Mouse (Mus musculus) stomach, embryonic 14.5 days (tissue): Measurements from ENCODE around the gene Zc3hc1. TPM values are rescaled to one million over a fixed set of nuclear protein-coding genes. Genes with fewer than 3 reads are reported as not detected.
A peak's percentile ranks its signal among the peaks of the same experiment; 100 is the strongest.
"Not testable (repeated sequence)": the region's sequence is repeated elsewhere in the genome, so short reads cannot be mapped to it uniquely, and the experiment has no call there.

Source experiments
- ATAC-seq: fragments of 200-750 bp; cut with Nextera tagmentation; 2 replicates; pipeline ENCODE4 v1.8.0; 2017; ENCODE audit warnings: low read depth, moderate TSS enrichment; ENCODE audit not compliant: insufficient number of reproducible peaks, insufficient read depth, low FRiP score
- H3K27ac ChIP-seq: fragments of 300-500 bp; sonication (generic); 2 replicates; pipeline ENCODE4 v1.5.1; 2014; ENCODE audit warnings: mild to moderate bottlenecking, low read length, moderate library complexity, mixed read lengths
- H3K27me3 ChIP-seq: fragments of 300-500 bp; sonication (generic); 2 replicates; pipeline ENCODE4 v1.6.1; 2014; ENCODE audit warnings: low read length, control low read depth, mixed read lengths; ENCODE audit not compliant: control insufficient read depth, insufficient read depth
- H3K36me3 ChIP-seq: fragments of 300-500 bp; sonication (generic); 2 replicates; pipeline ENCODE4 v1.6.1; 2014; ENCODE audit warnings: mild to moderate bottlenecking, control low read depth, low read length, moderate library complexity, mixed read lengths; ENCODE audit not compliant: control insufficient read depth, insufficient read depth
- H3K4me1 ChIP-seq: fragments of 300-500 bp; sonication (generic); 2 replicates; pipeline ENCODE4 v1.6.1; 2014; ENCODE audit warnings: low read length, control low read depth, mixed read lengths; ENCODE audit not compliant: control insufficient read depth, insufficient read depth
- H3K4me2 ChIP-seq: fragments of 300-500 bp; sonication (generic); replicated peaks from 2 replicates; pipeline ENCODE4 v1.6.1; 2014; ENCODE audit warnings: low read depth, low read length, control low read depth
- H3K4me3 ChIP-seq: fragments of 300-500 bp; sonication (generic); 2 replicates; pipeline ENCODE4 v1.5.1; 2014; ENCODE audit warnings: low read depth, low read length, control low read depth
- H3K9ac ChIP-seq: fragments of 300-500 bp; sonication (generic); replicated peaks from 2 replicates; pipeline ENCODE4 v1.6.1; 2014; ENCODE audit warnings: low read depth, mild to moderate bottlenecking, control low read depth, low read length, moderate library complexity, mixed read lengths
- H3K9me3 ChIP-seq: fragments of 300-500 bp; sonication (generic); 2 replicates; pipeline ENCODE4 v1.6.1; 2016; ENCODE audit warnings: low read depth, low read length, control low read depth; ENCODE audit not compliant: control insufficient read depth
- WGBS: fragments of 180-500 bp; shearing (Covaris S2); extraction: QIAGEN DNeasy Blood & Tissue Kit; methylation state at CpG from one replicate; pipeline ENCODE4 v1.1.7; 2014; 5-methylcytosine and 5-hydroxymethylcytosine counted together
- polyA plus RNA-seq: library from polyadenylated mRNA; unstranded; fragments of >200 nt; fragmentation: Nextera tagmentation; extraction: Ambion mirVana; gene quantifications from 2 replicates; pipeline ENCODE4 v1.2.1, GENCODE M21; 2014

Zc3hc1 gene
- polyA plus RNA-seq, 1 experiment from 2014 or later = 50.7 TPM

DNA sequence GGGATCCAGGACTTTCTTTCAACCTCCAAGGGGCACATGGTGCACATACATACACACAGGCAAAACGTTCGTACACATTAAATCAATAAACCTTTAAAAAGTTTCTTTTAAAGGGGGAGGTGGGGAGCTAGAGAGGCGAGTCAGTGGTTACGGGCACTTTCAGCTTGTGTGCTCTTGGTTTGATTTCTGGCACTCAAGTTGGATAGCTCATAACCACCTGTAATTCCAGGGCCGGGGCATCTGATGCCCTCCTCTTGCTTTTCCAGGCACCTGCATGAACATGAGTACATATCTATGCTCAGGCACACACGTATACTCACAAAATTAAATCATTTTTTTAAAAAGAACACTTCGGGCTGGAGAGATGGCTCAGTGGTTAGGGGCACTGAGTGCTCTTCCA is 1.2 kb upstream of the Zc3hc1 start:
- H3K4me1 ChIP-seq = no peaks in the 10 kb centered on the region
- no peak for ATAC-seq
- H3K27ac ChIP-seq = no peak overlapping the region
- no peak overlapping the region for H3K4me2 ChIP-seq
- no peaks in the 10 kb centered on the region for H3K27me3 ChIP-seq
- no peaks in the 10 kb centered on the region for H3K9me3 ChIP-seq
- H3K4me3 ChIP-seq = no peak overlapping the region
- H3K9ac ChIP-seq = no peak overlapping the region
- 0 out of 2 replicates have a peak, but pooled peaks cover 4% of the 10 kb centered on the region for H3K36me3 ChIP-seq
- WGBS = 87% methylated on average over 7 of the region's 7 CpGs

DNA sequence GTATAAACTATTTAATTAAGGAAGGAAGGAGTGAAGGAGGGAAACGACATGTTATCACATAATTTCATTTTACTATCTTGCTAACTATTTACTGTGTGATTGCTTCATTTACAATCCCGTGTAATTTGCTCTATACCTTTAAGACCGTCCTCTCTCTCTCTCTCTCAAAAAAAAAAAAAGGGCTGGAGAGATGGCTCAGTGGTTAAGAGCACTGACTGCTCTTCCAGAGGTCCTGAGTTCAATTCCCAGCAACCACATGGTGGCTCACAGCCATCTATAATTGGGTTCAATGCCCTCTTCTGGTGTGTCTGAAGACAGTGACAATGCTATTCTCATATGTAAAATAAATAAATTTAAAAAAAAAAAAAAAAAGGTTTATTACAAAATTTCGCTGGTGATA is 557 bp downstream of the Zc3hc1 start:
- Histone ChIP-seq H3K4me2 (peak overlapping the region; percentile 40), H3K9ac (peak overlapping the region; percentile 64), H3K4me3 (peak overlapping the region; percentile 80)
- not testable (repeated sequence) for H3K4me1 ChIP-seq, H3K9me3 ChIP-seq, H3K27ac ChIP-seq, ATAC-seq, H3K36me3 ChIP-seq, H3K27me3 ChIP-seq
- WGBS = 18% methylated on average over 4 of the region's 4 CpGs

DNA sequence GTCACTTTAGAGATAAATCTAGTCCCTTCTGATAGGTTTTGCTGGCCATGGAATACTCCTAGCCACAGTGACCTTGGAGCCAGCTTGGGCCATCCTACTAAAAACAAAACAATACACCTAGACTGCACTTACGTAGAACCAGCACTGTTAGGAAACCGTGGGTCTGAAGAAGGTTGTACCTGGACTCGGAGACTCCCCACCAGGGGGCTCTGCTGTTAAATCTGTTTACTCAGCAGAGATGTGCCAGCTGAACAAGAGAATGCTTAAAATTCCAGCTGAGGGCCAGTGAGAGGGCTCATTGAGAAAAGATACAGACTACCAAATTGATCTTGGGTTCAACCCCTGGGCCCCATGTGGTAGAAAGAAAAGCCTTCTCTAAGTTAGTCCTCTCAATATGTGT is 9.7 kb downstream of the Zc3hc1 start:
- Histone ChIP-seq H3K27me3 (no peaks in the 10 kb centered on the region), H3K4me1 (no peaks in the 10 kb centered on the region), H3K36me3 (peaks cover 45% of the 10 kb centered on the region), H3K27ac (no peak overlapping the region), H3K9ac (no peak overlapping the region), H3K4me3 (no peak overlapping the region), H3K4me2 (no peak overlapping the region), H3K9me3 (no peaks in the 10 kb centered on the region)
- WGBS = 55% methylated on average over 3 of the region's 3 CpGs
- no peak for ATAC-seq

DNA sequence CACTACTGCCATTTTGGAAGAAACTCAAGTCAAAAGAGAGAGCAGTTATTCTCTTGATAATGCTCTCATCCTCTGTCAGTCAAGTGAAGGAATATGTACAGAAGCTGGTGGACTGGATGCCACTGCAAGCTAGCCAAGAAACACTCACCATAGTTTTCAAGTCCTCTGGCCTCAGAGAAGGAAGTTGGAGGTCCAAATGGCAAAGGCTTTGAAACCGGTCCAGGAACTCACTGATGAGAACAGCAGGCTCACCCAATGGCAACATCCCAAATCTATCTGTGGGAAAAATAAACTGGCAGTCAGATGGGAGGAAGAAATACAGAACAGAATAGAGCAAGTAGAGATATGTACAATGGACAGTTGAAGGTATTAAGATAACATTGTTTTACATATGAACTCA is 15.0 kb downstream of the Zc3hc1 start:
- H3K4me3 ChIP-seq = no peak overlapping the region
- no peaks in the 10 kb centered on the region for H3K27me3 ChIP-seq
- no peak overlapping the region for H3K4me2 ChIP-seq
- peaks cover 67% of the 10 kb centered on the region for H3K36me3 ChIP-seq
- no peaks in the 10 kb centered on the region for H3K4me1 ChIP-seq
- no peak overlapping the region for H3K9ac ChIP-seq
- 86% methylated on average over 1 of the region's 1 CpGs for WGBS
- no peaks in the 10 kb centered on the region for H3K9me3 ChIP-seq
- no peak overlapping the region for H3K27ac ChIP-seq
- no peak for ATAC-seq

DNA sequence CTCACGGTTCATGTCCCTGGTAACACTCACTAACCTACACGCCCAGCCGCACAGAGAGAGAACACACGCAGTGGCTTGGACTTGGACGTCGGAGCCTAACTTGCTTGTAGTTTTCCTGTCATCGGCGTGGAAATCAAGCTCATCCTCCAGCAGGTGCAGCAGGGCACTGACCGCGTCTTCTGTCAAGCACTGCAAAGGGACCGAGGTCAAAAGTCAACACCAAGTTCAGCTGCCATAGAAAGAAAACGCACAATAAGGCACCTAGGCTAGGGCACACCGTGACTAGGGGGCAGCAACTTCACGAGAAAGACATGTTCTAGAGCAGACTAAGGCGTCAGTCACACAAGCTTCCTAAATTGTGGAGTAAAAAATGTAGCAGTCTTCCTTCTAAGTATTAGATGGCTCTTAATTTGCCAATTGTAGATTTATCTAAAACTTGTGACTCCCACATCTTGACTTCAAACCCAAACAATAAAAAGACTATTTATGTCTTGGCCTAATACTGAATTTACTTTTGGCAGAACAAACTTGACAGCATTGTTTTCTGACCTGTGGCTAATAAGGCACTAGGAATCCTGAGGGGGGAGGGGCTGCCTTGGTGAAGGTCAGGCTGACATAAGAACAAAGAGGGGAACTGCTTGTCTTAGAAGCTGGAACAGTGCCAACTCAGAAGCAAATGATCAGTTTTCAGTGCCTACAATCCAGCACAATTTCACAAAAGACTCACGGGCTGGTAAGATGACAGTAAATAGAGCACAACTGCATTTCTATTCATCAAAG is 15.9 kb downstream of the Zc3hc1 start:
- ATAC-seq = no peak
- Histone ChIP-seq H3K4me3 (no peak overlapping the region), H3K9ac (no peak overlapping the region), H3K27me3 (no peaks in the 10 kb centered on the region), H3K27ac (no peak overlapping the region), H3K9me3 (no peaks in the 10 kb centered on the region), H3K4me1 (no peaks in the 10 kb centered on the region), H3K36me3 (peaks cover 67% of the 10 kb centered on the region), H3K4me2 (no peak overlapping the region)
- 87% methylated on average over 16 of the region's 16 CpGs for WGBS

DNA sequence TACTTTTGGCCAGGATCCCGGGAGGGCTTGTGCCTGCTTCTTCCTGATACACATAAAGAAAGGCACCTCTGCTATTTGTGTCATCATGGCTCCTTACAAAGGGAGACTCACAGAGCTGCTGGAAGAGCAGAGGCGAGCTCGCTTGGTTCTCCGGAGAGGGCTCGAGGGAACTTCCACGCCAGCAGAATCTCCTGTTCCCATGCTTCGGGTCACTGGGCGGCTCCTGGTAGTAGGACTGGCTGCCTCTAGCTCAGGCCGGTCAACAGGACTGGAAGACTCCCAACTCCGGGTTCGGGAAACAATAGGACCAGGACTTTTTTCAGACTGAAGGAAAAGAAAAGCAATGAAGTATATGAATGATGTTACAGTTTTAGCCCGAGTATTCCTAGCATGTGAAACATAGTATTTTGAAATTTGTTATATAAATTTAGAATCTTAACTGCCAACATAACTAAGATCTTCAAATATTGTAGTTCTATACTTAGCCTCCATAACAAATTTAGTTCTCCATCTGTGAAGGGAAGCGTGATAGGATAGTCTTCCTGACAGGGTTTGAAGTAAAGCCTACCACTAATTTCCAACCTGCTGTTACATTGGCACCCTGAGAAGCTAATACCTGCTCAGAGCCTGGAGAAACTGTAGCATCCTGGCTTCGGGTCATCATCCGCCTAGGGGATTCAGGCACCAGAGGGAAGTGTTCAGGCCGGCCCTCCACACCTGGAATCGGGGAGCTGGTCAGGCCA is 18.0 kb downstream of the Zc3hc1 start:
- H3K9me3 ChIP-seq = no peaks in the 10 kb centered on the region
- no peaks in the 10 kb centered on the region for H3K27me3 ChIP-seq
- H3K4me1 ChIP-seq = no peaks in the 10 kb centered on the region
- H3K36me3 ChIP-seq = peaks cover 77% of the 10 kb centered on the region
- no peak for ATAC-seq
- H3K27ac ChIP-seq = no peak overlapping the region
- 92% methylated on average over 17 of the region's 17 CpGs for WGBS
- no peak overlapping the region for H3K9ac ChIP-seq
- H3K4me3 ChIP-seq = no peak overlapping the region
- no peak overlapping the region for H3K4me2 ChIP-seq

DNA sequence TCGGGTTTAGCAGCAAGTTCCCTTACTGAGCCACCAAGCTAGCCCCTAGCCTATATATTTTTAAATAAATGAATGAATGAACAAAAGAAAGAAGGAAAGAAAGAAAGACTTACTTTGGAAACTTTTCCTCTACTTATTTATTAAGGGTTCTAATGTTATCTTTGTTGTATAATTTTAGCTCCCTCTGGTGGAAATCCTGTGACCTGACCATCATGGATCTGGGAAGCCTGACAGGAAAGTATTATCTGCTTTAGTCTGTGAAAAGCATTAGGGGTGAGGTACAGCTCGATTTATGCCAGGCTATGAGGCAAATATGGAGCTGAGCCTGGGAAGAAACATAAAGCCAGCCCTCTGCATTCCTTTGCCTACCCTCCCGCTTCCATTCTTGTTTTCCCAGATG is 21.5 kb downstream of the Zc3hc1 start:
- H3K4me1 ChIP-seq = no peaks in the 10 kb centered on the region
- no peak overlapping the region for H3K27ac ChIP-seq
- peaks cover 76% of the 10 kb centered on the region for H3K36me3 ChIP-seq
- no peak for ATAC-seq
- H3K4me3 ChIP-seq = no peak overlapping the region
- no peaks in the 10 kb centered on the region for H3K9me3 ChIP-seq
- H3K9ac ChIP-seq = no peak overlapping the region
- H3K27me3 ChIP-seq = no peaks in the 10 kb centered on the region
- WGBS = 80% methylated on average over 3 of the region's 3 CpGs
- no peak overlapping the region for H3K4me2 ChIP-seq

DNA sequence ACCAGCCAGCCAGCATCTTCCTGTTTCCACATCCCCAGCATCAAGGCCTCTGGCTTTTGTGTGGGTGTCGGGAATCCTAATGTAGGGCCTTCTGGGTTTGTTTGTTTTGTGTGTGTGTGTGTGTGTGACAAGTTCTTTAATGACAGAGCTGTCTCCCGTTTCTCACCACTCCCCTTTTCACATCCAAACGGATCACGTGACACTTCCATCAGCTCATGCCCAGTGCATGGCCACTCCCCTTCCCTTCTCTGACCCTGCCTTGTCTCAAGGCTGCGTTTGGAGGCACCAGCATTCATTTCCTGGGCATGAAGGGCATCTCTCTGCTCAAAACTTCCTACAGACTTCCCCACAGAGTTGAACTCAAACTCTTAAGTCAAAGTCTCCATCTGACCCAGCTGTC is 27.0 kb downstream of the Zc3hc1 start:
- Histone ChIP-seq H3K36me3 (peaks cover 40% of the 10 kb centered on the region), H3K4me1 (no peaks in the 10 kb centered on the region), H3K4me3 (no peak overlapping the region), H3K9me3 (no peaks in the 10 kb centered on the region), H3K27me3 (no peaks in the 10 kb centered on the region), H3K27ac (no peak overlapping the region), H3K9ac (no peak overlapping the region), H3K4me2 (no peak overlapping the region)
- no peak for ATAC-seq
- 37% methylated on average over 5 of the region's 5 CpGs for WGBS
